Mouse (Mus musculus) kidney, postnatal 36 days (tissue): ENCODE data around the gene Nat8f1.
A peak's percentile ranks its signal among the peaks of the same experiment; 100 is the strongest.
"Not testable (repeated sequence)": the region's sequence is repeated elsewhere in the genome, so short reads cannot be mapped to it uniquely, and the experiment has no call there.

ENCODE experiments used
- DNase-seq, 2 experiments: peaks; one replicate each; pipeline ENCODE4 v3.0.0; 2021 to 2022; ENCODE audit warnings: mixed read lengths in 2 of 2

The Nat8f1 gene

GRCm38 (mm10) chr6:85915539-85916513 is at the start of gene Nat8f1:
TSS of gene Nat8f1 (minus strand) at chr6:85915687.
- DNase-seq, result peak; percentile 93 to 95

GRCm38 (mm10) chr6:85961101-85962091 is 45.9 kb upstream of the Nat8f1 start, which contains the start of gene Dusp11:
TSS of gene Dusp11 (minus strand) at chr6:85961667.
- DNase-seq, result peak; percentile 93 to 95

- DNase-seq, result no peak
These were observed 42.1 kb upstream of the Nat8f1 start for GRCm38 (mm10) chr6:85957581-85957980.

GRCm38 (mm10) chr6:85948549-85948948 is 33.1 kb upstream of the Nat8f1 start:
- no peak for DNase-seq

DNA sequence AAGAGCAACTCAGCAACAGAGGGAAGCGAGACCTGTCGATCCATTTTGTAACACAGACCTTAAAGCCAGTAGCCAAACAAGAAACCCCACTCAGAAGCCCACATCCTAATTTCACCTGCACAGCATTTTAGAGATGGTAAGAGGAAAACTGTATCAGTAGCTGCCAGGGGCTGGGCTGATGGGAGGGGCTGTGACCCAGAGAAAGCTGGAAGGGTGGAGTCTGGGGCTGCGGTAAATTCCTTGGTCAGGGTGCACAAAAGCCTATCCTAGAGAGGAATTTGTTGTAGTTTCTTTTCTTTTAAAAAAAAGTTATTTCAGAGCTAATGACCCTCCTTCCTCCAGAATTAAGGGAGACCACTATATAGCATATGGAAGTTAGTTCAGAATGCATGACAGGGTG is 27.0 kb upstream of the Nat8f1 start:
- no peak for DNase-seq

- no peak for DNase-seq
These were observed 23.2 kb upstream of the Nat8f1 start for GRCm38 (mm10) chr6:85938701-85939100.

DNA sequence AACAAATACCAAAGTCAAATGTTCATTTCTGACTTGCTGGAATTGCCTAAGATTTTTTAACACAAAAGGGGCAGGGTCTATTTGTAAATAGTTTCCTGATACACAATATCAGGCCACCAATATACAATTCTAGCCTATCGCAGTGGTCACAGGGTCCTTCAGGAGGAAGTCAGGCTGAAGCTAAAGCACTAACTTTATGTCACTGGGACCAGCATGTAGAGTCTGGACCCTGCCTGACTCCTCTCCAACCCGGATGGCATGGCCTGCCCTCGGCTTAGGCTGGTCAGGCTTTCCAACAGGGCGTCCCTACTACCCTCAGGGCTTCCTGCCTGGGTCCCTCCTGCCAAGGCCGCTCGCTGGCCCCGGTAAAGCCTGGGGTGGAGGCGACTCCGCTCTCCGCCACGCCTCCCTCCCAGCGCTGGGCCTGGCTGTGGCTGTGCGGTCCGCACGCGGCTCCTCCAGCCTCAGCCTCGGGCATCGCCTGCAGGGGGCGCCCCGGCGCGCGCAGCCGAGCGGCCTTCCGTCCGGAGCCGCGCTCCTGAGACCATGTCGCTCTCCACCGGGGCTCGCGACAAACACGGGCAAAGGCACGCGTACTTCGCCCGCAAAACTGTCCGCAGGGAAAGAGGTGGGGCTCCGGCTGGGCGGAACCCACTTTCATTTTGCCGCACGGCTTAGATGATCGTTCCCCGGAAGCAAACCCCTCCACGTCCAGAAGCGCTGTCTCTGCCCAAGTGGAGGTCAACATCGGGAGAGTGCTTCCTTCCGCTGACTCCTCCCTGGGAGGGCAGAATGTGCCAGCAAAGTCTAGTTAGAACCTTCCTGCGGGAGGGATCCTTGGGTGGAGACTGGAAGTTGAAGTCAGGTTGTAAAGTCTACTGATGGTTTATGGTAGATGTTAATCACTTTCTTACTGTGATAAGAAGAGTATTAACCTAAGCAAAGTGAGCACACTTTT is 21.3 kb upstream of the Nat8f1 start:
- peak; percentile 89 to 94 for DNase-seq

GRCm38 (mm10) chr6:85935646-85936045 is 20.2 kb upstream of the Nat8f1 start:
- no peak for DNase-seq

- peak; percentile 81 to 91 for DNase-seq
These were observed 18.6 kb upstream of the Nat8f1 start for GRCm38 (mm10) chr6:85934047-85934446.

DNA sequence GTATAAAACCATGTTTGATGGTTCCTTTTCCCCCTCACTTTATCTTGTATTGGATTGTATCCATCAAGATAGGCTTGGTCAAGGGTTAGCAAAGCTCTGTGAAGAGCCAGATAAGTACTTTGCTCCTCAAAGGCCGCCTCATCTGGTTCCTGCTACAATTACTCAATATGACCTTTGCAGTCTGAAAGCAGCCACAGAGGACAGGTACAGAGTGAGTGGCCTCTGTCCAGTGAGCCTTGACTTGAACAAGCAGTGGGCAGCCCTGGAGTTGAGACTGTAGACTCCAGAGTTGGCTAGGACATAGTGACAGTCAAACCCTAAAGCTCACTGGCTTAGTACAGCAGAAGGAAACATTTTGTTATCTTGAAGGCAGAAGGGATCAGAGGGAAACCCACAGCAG is 13.8 kb upstream of the Nat8f1 start:
- peak; percentile 63 to 87 for DNase-seq

DNA sequence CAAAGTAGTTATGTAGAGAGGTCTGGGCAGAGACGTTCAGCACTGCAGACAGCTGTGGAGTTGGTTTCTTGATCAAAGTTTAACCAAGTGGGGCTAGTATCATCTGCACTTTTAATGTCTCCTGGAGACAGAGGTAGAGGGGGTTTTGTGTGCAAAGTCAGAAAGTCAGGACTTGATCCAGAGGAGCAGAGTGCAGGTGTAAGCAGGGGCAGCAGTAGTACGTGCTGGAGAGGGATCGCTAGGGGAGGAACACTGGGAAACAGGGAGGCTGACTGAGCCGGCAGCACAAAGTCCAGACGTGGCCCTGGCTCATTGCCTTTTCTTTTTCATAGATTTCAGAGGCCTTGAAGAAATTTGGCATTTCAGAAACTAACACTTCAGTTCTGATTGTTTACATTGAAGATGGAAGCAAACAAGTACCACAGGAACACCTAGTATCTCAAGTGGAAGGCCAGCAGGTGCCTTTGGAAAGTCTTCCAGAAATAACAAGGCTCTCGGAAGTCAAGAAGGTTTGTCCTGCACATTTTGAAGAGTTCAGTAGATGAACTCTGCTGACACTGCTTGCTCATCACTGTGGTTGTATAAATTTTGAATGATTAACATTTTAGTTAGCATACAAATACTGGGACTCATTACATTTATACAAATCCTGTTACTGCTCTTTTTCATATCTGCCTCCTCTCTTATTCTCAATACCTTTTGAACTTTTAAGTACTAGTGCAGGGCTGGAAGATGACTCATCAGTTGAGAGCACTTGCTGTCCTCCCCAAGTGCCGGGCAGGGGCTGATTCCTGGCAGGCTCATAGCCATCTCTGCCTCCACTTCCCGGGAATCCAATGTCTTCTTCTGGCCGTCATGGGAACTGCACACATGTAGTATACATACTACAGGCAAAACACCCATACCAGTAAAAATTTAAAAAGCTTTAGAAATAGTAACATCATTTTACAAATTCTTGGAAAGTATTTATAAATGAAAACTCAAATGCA is 12.3 kb upstream of the Nat8f1 start:
- DNase-seq, result peak; percentile 78 to 85

GRCm38 (mm10) chr6:85926709-85927108 is 11.2 kb upstream of the Nat8f1 start:
- no peak for DNase-seq

DNA sequence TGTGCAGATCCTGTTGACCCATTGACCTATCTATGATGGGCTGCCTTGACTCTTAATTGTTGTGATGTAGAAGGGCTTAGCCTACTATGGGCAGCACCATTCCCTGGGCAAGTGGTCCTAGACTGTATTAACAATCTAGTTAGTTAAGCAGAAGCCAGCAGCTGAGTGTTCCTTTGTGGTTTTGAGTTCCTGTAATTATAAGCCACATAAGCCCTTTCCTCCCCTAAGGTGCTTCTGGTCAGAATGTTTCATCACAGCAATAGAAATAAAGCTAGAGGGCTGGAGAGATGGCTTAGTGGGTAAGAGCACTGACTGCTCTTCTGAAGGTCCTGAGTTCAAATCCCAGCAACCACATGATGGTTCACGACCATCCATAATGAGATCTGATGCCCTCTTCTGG is 8.2 kb upstream of the Nat8f1 start:
- DNase-seq, result no peak

GRCm38 (mm10) chr6:85919401-85919800 is 3.9 kb upstream of the Nat8f1 start:
- peak; percentile 31 to 70 for DNase-seq

GRCm38 (mm10) chr6:85918341-85918740 is 2.9 kb upstream of the Nat8f1 start:
- not testable (repeated sequence) for DNase-seq

DNA sequence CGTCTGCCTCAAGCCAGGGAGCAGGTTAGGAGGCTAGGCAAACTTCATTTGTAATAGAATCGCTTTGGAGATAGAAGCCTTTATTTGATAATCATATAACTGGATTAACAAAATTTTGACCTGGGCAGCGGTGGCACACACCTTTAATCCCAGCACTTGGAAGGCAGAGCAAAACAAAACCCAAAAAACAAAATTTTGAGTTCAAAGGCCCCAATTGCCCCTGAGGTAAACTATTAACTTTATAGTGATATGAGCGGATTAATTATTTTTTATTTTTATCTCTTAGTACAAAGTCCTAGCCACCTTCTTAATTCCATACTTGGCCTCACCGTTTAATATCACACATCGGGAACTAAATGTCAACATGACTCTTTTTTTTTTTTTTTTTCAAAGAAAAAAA is 1.1 kb upstream of the Nat8f1 start:
- peak in 1 of 2 experiments; percentile 34 for DNase-seq

DNA sequence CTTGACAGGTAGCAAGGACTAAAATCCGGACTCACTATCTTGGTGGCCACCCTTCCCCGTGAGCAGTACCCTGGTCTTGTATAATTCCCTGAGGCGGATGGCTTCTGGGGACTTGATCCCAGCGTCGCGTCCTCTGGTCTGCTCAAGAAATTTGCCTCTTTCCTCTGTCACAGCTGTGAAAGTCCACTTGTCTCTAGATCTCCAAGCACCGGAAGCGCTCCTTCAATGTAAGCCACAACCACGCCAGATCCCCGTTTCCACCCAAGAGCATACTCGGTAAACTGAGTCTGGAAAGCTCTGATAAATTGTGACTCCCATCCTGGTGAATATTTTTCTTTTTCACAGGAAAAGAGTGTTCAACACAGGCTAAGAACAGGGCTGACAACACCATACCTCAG is 347 bp downstream of the Nat8f1 start:
- peak in 1 of 2 experiments; percentile 30 for DNase-seq

- peak; percentile 64 to 73 for DNase-seq
These were observed 3.9 kb downstream of the Nat8f1 start, which contains the start of gene Tprkb for GRCm38 (mm10) chr6:85911587-85911986. TSS of gene Tprkb (plus strand) at chr6:85911865.

GRCm38 (mm10) chr6:85909704-85910103 is 5.8 kb downstream of the Nat8f1 start:
- DNase-seq, result no peak

GRCm38 (mm10) chr6:85908341-85908740 is 7.1 kb downstream of the Nat8f1 start:
- DNase-seq, result peak; percentile 58 to 77
